Mouse (Mus musculus) heart, postnatal 25 days (tissue): ENCODE results near the gene Kat2b. TPM values are rescaled to one million over a fixed set of nuclear protein-coding genes. Genes with fewer than 3 reads are reported as not detected.
"Not testable (repeated sequence)": the region's sequence is repeated elsewhere in the genome, so short reads cannot be mapped to it uniquely, and the experiment has no call there.

ENCODE experiments used
- DNase-seq: peaks from one replicate; pipeline ENCODE4 v3.0.0; 2022; ENCODE audit warnings: low spot score
- intact Hi-C: fragments of 180-260 bp; cut with DNase I; formaldehyde crosslinking; loops from one replicate; pipeline ENCODE4 v1.15.1; 2025
- total RNA-seq, 2 experiments: library from RNA; stranded (reverse); gene quantifications; 2 replicates each; pipeline ENCODE4 v1.2.3; 2021

Kat2b gene
- total RNA-seq, 2 experiments from 2014 or later, result 85.6 TPM

DNA sequence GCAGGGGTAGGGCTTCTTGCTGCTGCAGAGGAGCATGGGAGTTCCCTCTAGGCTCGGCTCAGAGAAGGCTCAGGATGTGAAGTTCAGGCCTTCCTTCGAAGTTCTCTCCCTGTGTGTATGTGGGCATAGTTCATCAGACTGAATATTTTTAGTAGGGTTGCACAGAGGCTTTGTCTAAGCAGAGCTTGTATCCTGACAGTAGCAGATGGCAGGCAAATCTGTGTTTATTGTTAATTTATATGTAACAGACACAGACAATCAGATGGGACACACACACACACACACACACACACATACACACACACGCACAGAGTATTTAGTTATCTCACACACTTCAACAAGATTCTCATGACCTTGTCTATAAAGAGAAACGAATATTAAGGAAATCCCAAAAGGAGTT is 87.9 kb downstream of the Kat2b start:
- intact Hi-C loops, result loop anchor here (5.0 kb wide), 1 partner anchor 42 kb away; no protein-coding TSS in a partner anchor
- DNase-seq, result no peak

GRCm38 (mm10) chr17:53655081-53655480 is 88.4 kb downstream of the Kat2b start:
- peak; percentile 37 for DNase-seq
- intact Hi-C loops, result no loop called here

GRCm38 (mm10) chr17:53655959-53656358 is 89.3 kb downstream of the Kat2b start:
- intact Hi-C loops, result no loop called here
- no peak for DNase-seq

GRCm38 (mm10) chr17:53656369-53656860 is 89.8 kb downstream of the Kat2b start:
- intact Hi-C loops, result no loop called here
- no peak for DNase-seq

DNA sequence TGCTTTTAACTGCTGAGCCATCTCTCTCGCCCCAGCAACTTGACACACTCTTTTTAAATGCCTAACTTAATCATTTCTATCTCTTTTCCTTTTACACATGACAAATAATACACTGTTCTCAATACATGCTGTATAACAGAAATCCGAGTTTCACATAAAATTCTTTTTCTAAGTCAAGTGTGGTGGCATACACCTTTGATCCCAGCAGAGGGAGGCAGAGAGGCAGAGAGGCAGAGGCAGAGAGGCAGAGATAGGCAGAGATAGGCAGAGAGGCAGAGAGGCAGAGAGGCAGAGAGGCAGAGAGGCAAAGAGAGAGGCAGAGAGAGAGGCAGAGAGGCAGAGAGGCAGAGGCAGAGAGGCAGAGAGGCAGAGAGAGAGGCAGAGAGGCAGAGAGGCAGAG is 90.7 kb downstream of the Kat2b start:
- intact Hi-C loops, DNase-seq: not testable (repeated sequence)

DNA sequence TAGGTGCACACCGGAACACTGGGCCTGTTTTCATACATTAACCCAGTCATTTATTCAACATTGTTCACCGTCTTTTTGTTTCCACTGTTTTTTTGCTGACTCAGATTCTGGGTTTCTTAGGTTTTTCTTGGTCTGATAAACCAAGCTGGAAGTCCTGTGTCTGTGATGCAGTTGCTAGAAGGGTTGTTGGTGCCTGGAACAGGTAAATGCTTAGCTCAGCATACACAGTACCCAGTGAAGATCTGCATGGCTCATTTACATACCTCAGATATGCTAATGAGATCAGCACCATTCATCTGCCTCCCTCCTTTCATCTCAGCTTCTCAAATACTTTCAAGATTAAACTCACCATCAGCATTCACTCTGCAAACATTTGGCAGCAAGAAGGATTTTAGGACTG is 92.0 kb downstream of the Kat2b start:
- DNase-seq, result no peak
- intact Hi-C loops, result no loop called here

GRCm38 (mm10) chr17:53659230-53659629 is 92.6 kb downstream of the Kat2b start:
- DNase-seq, result no peak
- intact Hi-C loops, result no loop called here

DNA sequence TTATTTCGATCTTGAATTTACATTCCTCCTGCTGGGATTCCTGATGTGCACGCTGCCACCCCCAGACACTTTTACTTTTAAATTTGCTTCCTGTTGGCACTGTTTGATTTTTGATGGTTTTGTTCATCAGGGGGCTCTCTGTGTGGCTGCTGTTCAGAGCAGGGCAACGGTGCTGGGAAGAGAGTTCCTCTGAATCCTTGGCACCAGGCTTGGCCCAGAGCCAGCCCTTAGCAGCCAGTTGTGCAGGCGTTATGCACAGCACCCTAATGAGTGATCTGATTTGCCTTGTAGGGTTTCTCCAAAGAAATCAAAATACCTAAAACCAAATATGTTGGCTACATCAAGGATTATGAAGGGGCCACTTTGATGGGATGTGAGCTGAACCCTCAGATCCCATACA is 93.1 kb downstream of the Kat2b start:
- intact Hi-C loops, result no loop called here
- DNase-seq, result no peak

DNA sequence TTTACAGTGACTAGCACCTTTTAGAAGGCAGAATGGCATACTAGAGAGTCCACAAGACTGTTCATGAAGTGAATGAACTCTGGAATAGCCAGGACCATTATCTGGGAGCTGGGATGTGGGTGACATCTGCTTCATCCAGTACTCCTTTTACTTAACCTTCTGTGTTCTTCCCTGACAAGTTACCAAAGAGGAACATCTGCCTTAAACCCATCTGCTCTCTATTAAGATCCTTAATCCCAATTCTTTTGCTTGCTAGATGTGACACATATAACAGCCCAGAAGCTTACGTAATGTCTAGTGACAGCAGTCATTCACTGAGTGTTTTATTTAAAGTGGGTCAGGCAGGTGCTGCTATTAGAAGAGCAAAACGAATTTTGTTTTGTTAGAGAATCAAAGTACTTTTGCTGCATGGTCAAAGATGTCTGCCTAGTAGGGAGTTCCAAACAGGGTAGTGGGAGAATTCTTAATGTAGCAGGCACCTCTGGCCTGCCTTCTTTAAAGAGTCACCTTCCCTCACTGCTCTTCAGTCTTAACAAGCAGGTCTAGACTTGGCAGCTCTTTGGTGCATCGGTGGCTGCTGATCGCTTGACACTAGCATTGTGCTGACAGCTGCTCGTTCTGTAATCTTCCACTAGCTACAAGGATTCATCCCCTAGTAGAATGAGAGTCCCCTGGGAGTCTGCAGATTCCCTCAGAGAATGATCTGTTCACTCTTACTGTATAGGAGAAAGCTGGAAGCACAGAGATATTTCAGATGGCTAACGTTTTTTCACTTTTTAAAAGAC is 94.6 kb downstream of the Kat2b start:
- intact Hi-C loops, result no loop called here
- DNase-seq, result no peak

DNA sequence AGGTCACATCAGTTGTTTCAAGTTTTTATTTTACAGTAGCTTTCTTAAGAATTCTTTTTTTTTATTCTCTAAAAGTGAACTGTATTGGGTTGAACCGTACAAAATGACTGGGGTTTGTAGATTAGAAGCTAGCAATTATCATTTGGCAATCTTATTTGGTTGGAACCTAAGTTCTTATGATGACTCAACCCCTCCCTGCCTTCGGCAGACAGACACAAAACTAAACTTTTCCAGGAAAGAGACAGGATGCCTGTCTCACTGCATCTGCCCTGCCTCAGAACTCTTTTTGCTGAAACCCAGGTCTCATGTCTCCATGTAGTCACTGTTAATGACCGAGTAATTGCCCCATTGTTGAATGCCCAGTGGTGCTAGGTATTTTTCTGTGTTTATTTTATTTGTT is 97.6 kb downstream of the Kat2b start:
- intact Hi-C loops, result no loop called here
- no peak for DNase-seq

- no peak for DNase-seq
- intact Hi-C loops, result no loop called here
Measured at GRCm38 (mm10) chr17:53664703-53665382, 98.2 kb downstream of the Kat2b start.

DNA sequence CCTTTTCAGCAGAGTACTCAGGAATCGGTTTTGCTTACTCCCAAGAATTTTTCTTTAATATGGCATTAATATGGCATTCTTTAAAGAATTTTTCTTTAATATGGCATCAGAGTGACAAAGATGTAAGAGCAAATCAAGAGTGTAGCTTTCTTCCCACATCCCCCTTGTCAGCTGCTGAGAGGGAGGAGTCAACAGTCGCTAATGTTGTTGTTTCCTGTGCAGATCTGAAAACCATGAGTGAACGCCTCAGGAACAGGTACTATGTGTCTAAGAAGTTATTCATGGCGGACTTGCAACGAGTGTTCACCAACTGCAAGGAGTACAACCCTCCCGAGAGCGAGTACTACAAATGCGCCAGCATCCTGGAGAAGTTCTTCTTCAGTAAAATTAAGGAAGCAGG is 103.8 kb downstream of the Kat2b start:
- DNase-seq, result no peak
- intact Hi-C loops, result no loop called here

GRCm38 (mm10) chr17:53678716-53679115 is 112.1 kb downstream of the Kat2b start:
- intact Hi-C loops, result loop anchor here (5.0 kb wide), 1 partner anchor 154 kb away; no protein-coding TSS in a partner anchor
- DNase-seq, result no peak

DNA sequence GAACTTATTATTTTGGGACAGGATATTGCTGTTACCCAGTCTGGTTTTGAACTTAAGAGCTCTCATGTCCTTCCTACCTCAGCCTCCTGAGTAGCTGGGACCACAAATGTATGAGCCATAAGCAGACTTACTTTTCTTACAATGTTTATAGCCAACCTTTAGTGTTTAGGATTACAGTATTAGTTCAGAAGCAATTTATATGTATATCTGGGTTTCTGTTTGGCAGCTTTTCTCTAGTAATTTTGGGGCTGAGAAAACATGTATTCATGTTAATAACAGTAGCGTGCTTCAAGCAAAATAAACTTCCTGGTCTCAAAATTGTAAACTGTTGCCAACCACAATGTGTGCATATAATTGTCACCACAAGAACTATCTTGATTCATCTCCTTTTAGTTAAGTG is 121.7 kb downstream of the Kat2b start:
- intact Hi-C loops, result loop anchor here (2.0 to 5.0 kb wide), 2 partner anchors 120 to 211 kb away; partner anchors contain the start of gene Rab5a
- DNase-seq, result no peak

DNA sequence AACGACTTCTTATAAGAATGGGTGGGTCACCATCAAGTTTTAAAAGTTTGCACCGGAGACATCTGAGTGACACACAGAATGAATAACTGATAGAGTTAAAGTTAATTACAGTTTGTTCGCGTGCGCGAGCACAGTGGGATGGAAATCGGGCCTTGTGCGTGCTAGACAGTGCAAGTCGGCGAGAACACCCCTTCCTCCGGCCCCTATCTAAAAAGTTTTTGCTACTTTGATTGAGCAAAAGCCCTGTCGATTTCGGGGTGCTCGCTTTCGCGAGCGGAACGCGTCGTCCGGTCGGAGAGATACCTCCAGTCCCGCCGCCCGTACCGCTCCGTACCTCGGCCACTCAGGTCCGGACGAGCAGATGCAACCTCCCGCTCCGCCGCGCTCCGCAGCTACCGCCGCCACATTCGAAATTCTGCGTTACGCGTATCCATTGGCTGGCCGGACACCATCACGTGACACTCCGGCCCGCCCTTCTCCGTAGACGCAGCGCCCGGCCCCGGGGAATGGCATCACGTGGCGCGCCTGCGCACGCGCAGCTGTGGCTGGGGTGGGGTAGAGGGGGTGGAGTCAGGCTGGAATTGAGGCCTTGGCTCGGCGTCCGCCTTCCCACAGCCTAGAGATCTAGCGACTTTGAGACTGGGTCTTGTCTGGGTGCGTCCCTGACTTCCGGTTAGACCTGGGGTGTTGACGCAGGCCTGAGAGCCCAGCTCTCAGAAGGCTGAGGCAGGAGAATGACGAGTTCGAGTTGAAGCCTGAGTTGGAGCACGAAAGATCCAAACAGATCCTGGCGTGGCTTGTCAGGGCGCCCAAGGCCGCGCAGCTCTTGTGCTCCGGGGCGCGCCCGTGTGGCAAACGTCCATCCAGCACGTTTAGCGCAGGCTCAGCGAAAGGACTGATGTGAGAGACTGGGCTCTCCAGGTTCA is 122.5 kb downstream of the Kat2b start, which contains the start of gene Sgo1:
Sgo1 (minus strand) TSS at position 457 of the 926 bp plus-strand sequence.
- DNase-seq, result peak; percentile 95
- intact Hi-C loops, result loop anchor here (2.0 to 5.0 kb wide), 2 partner anchors 120 to 212 kb away; partner anchors contain the start of gene Rab5a

DNA sequence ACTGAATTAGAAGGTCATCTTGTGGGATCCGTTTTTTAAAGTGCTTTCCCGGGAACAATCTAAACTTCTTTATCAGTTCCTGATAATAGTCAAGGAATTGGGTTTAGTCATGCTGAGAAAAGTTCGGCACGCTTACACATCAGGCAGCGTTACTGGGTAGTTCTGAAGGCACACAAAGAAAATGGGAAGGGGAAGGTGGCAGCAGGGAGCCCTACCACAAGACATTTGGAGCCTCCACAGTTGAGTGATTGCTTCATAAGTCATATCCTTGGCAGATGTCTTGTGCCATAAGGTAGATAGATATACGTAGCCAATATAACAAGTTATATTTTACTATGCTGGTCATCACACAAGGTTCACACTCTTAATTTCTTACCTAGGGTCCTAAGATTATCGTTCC is 123.3 kb downstream of the Kat2b start:
- intact Hi-C loops, result loop anchor here (2.0 to 5.0 kb wide), 3 partner anchors 121 to 213 kb away; partner anchors contain the start of gene Rab5a
- no peak for DNase-seq

GRCm38 (mm10) chr17:53694039-53694438 is 127.4 kb downstream of the Kat2b start:
- intact Hi-C loops, result loop anchor here (5.0 kb wide), 1 partner anchor 182 kb away; no protein-coding TSS in a partner anchor
- no peak for DNase-seq

DNA sequence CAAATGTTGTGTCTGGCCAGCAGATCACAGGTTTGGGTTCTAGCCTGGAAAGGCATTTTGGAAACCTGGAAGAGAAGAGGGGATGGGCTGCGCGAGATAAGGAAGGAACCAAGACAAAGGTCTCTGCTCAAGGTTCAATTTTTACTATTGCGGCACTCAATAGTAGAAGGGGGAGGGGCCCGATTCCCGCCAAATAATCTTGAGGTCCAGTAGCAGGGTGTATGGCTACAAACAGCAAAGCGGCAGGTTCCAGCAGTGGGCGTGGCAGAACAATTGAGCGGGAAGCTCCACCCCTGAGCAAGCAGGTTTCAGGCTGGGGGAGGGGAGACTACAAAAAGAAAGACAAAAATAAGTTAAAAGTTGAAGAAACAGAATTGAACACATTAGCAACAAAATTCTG is 130.9 kb downstream of the Kat2b start:
- DNase-seq, intact Hi-C loops: not testable (repeated sequence)

GRCm38 (mm10) chr17:53714453-53714852 is 147.8 kb downstream of the Kat2b start:
- intact Hi-C loops, result no loop called here

DNA sequence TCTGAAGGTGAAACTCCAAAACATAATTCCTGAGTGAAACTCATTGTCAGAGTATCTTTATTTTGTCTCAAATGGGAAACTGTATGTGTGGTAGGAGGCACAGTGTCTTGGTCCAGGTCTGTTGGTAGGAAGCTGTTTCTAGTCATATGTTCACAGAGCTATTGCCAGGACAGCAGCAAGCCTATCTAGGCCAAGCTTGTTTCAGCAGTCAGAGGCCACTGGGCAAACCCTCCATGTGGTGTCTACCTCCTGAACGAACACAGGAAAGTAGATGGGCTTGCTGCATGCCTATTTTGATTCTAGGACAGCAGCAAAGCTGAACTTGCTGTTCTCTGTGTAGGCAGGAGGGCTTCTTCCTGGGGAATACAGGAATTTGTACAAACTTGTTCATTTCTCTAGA is 148.5 kb downstream of the Kat2b start:
- intact Hi-C loops, DNase-seq: not testable (repeated sequence)

More at GRCm38 (mm10) chr17:53714453-53714852, 147.8 kb downstream of the Kat2b start:
- DNase-seq, result no peak
